Mouse (Mus musculus): Measurements from ENCODE around the gene Shisa6.
A peak's percentile ranks its signal among the peaks of the same experiment; 100 is the strongest.
"Not testable (repeated sequence)": the region's sequence is repeated elsewhere in the genome, so short reads cannot be mapped to it uniquely, and the experiment has no call there.

Shisa6 gene

DNA sequence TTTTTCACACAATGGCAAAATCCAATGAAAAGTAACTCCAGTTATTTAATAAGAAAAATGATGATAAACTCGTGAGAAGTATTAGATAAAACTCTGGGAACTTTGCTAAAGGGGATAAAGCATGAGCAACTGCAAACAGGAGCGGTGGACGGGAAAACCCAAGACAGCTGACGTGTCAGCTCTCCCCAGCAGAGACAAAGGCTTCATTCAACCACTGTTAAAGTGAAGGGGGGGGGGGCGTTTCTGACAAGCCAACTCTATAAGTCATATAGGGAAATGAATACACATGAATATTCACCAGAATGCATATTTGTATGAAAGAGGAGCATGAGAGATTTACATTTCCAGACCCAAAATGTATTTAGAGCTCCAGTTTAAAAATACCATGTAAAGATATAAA, 83.1 kb downstream of the Shisa6 start:
- DNase-seq = no peak

DNA sequence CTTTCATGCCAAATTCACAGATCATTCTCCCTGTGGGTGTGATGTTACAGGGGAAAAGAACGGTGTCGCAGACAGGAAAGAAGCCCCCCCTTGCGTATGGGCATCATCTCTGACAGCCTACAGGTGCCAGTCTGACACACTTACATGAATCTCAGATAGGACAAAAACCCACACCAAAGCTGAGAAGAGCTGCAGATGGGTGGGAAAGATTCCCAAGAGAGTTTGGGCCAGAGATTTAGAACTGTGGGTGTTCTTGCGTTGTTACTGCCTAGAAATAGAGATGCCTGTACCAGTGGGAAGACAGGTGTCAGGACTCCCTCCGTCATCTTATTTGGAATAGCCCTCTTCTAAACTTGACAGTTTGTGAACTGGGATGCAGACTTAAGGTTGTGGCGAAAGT, 99.6 kb downstream of the Shisa6 start:
- no peak for DNase-seq

DNA sequence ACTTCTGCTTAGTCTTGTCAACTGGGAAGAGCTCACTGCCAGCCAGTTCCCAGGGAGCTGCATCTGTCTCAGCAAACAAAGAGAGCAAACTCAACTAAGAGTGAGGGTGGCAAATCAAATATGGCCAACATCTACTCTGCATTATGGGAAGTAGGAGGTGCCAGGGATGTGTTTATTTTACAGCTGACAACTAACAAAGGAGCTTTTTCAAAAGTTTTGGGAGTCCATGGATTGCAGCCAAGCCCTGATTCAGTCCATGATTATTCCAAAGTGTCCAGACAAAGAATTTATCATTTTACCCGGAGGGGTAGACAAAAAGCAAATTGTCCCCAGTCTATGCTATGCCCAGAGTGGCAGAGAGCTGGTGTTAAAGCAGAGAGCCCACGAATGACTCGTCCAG, 107.5 kb downstream of the Shisa6 start:
- DNase-seq = no peak

DNA sequence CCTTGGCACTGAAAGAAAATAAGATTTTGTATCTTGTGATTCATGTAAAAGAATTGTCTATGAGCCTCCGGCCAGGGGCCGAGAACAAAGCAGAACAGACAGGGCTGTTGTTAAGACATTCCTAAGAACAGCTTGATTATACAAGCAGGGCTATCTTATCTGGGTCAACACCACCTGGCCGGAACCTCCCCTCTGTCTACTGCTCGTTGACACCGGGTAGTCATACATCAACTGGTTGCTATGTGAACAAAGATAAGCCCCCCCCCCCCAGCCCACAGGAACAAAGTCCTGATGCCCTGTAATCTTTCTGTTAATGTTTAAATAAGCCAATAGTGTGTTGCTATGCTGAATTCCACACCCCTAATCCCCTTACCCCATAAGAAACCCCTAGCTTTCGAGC, 117.0 kb downstream of the Shisa6 start:
- not testable (repeated sequence) for DNase-seq

DNA sequence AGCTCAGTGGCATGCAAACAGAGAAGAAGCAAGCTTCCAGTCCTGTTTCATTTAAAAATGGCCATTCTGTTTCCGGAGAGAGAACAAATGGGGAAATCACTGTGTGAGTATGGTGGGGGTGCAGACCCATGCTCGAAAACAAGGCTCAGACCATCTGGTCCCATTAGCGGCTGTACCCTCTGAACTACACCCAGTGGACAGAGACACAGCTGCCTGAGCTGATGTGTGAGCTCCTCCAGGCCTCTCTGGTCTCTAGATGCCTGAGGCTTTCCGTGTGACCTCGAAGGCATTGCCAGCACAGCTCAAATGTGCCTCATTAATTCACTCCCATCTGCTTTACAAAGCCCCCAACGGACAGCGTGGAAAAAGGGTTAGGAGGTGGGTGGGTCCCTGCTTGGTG, 125.7 kb downstream of the Shisa6 start:
- no peak for DNase-seq

DNA sequence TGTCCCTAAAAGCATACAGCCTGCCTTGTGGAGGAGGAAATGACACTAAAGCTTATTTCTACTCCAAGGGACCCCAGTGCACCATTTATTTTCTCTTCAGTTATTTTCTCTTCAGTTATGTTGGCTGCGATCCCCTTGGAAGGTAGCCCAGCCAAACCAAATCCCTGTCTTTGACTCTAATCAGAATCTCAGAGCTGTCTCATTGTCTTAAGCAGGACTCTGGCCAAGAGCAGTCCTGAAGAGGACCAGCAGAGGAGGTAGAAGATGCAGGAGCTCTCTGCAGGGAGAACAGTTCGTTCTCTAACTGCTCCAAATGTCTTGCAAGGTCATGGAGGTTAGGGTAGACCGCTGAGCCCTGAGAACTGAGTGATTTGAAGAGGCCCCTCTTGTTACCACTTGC, 138.2 kb downstream of the Shisa6 start:
- peak; percentile 45 to 57 for DNase-seq

- DNase-seq = no peak
These were observed 154.0 kb downstream of the Shisa6 start for GRCm38 (mm10) chr11:66371796-66372195.

- peak in 1 of 2 experiments; percentile 27 for DNase-seq
These were observed 156.0 kb downstream of the Shisa6 start for GRCm38 (mm10) chr11:66369764-66370163.

- DNase-seq = no peak
These were observed 158.7 kb downstream of the Shisa6 start for GRCm38 (mm10) chr11:66366809-66367685.

DNA sequence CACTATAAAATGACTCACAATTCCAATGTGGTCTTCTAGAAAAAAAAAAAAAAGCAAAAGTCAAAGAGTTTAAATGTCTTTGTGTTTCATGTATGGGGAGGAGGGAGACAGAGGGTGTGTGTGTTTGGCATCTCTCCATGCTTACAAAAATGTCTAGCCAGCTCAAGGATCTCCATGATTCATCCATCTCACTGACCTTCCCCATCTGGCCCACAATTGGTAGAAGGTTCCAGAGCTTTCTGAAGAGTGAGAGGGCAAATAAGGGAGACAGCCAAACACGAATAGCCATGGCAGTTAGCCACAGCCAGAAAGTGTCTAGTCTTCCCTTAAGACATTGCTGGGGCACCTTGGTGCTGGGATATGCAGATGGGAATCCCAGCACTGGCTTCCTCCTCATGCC, 166.0 kb downstream of the Shisa6 start:
- DNase-seq = no peak

- no peak for DNase-seq
These were observed 180.9 kb downstream of the Shisa6 start for GRCm38 (mm10) chr11:66344822-66345221.

- no peak for DNase-seq
These were observed 189.5 kb downstream of the Shisa6 start for GRCm38 (mm10) chr11:66336313-66336712.

- DNase-seq = peak; percentile 58 to 68
These were observed 213.0 kb downstream of the Shisa6 start for GRCm38 (mm10) chr11:66312764-66313163.

DNA sequence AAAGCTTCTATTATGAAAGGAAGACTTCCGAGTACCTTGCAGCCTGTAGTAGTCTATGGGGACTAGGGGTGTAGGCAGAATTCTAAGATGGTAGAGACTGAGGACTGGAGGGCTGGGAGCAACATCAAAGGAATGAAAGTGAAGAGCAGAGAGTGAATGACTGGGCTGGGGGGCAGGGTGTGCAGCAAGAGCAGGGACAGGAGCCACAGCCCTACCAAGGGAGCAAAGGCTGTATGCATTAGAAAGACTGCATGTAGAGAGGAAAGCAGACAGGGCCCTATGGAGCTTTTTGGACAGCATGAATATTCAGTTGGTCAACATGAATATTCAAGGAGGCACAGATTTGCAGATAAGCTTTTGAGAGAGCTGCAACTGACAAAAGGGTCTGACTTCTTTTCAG, 221.4 kb downstream of the Shisa6 start:
- no peak for DNase-seq

GRCm38 (mm10) chr11:66274707-66275081, 251.1 kb downstream of the Shisa6 start:
- DNase-seq = no peak

DNA sequence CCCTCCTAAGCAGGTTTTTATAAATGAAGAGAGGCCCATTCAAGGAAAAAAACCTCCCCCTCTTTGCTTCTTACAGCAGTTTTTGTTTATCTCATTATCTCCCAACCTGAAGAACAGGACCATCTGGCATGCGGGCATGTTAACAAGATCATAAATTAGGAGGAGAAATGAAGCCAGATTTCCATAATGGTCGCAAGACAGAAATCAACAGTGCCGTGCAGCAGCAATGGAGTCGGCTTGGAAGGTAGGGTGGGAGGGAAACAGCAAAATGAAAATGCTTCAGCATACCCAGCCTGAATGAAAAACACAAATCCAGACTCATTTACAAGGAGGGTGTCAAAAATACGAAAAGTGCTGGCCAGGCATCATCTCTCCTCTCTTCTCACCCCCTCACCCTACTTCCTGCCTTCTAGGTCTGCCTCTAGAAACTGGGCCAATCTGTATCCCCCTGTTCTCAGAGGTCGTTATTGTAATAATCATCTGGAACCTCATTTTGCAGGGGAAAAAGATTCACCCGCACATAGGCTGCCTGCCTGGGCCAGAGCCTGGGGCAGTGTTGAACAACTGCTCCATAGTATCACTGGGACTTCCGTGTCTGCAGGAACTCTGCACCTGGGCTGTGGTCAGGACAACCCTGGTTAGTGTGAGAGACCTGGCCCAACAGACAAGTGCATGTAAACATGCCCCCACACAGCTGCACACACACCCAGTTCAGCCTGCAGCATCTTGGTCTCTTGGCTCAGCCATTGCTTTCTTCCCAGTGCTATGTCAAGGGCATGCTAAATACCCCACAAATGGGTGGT, 251.7 kb downstream of the Shisa6 start:
- DNase-seq = peak in 1 of 2 experiments; percentile 39

- DNase-seq = peak; percentile 38 to 46
These were observed 258.7 kb downstream of the Shisa6 start for GRCm38 (mm10) chr11:66267029-66267428.

DNA sequence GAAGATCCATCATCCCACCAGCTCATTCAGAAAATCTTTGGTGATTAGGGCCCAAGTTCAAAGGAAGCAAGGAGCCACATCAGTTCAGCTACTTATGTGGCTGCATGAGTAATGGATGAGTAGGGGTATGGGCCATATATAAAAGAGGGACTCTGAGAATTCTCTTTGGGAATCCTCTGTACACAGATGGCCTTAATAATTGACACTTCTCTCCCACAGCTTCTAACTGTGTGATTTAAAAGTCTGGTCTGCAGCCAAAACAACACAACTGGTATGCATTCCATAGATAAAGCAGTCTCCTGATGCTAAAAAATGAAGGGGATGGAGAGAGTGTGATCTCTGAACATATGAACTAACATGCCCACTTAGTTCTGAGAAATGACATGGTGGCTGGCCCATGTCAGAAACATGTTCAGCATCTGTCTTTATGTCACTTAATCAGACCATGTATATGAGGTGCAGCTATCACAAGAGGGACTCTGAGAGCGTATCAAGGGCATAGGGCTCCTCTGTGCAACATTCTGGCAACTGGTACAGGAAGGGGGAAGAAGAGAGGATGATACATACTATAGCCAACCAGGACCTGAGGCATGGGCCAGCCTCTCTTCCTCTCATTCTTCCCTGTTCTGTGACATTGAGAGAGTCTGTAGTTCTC, 260.3 kb downstream of the Shisa6 start:
- DNase-seq = no peak

GRCm38 (mm10) chr11:66260205-66260604, 265.6 kb downstream of the Shisa6 start:
- no peak for DNase-seq

- no peak for DNase-seq
These were observed 266.9 kb downstream of the Shisa6 start for GRCm38 (mm10) chr11:66258851-66259250.

DNA sequence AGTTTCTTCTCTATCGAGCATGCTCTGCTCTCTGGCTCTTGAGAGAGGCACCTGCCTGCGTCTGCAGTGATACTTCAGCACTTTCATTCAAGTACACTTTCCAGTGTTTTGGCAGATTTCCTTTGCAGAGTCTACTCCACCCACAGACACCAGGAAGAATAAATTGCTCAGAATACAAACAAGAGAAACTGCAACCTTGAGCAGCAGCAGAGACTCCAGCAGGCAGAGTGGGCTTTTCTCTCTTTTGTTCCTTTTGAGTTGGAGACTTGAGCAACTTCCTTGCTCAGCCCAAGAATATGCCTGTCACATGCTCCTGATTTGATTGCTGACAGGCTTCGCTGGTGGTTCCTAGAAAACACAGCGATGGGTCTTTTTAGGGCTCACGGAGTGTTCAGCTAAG, 278.6 kb downstream of the Shisa6 start:
- no peak for DNase-seq

- no peak for DNase-seq
These were observed 289.2 kb downstream of the Shisa6 start for GRCm38 (mm10) chr11:66236557-66236956.

DNA sequence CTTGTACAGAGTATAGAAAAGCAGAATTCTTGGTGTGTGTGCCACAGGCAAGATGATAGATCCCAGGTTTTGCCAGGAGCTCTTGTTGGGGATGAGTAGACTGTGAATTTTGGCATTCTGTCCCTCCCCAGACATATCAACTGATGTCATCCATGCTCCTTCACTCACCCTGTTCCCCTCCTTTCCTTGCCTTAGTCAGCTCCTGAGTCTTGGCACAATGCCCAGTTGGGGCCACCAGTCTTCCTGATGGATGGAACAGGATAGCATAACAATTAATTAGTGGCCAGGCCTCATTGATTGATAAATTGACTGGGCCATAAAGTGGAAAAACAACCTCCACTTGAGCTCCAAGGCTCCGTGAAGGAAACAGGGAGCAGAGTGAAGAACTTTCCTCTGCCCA, 292.9 kb downstream of the Shisa6 start:
- DNase-seq = peak; percentile 18 to 43
